Mouse (Mus musculus): ENCODE results near the gene Tnxb.

- TF ChIP-seq CTCF (conservative IDR thresholded peaks at IDR 0.05; ENCODE audit: low read length) (no peak), POU5F1 (IDR thresholded peaks at IDR 0.05; ENCODE audit: borderline replicate concordance, low read length) (no peak), NANOG (IDR thresholded peaks at IDR 0.05; ENCODE audit: borderline replicate concordance, low read length) (no peak)
Observed at GRCm38 (mm10) chr17:34654392-34654791, 15.9 kb upstream of the Tnxb start.

Data from E14TG2a.4 (cell line).